Mouse (Mus musculus): ENCODE measurements around the gene Psmd1. TPM values are rescaled to one million over a fixed set of nuclear protein-coding genes. Genes with fewer than 3 reads are reported as not detected.

Gene Psmd1
- polyA plus RNA-seq, 1 experiment from 2014 or later, result 72.8 TPM

GRCm38 (mm10) chr1:86054943-86055342 is 9.2 kb upstream of the Psmd1 start:
- Histone ChIP-seq H3K9ac (ENCODE audit: low read depth, low read length) (no peak overlapping the region), H3K4me2 (replicated peaks; ENCODE audit: low read depth) (no peak overlapping the region), H3K9me3 (ENCODE audit: control insufficient read depth) (no peaks in the 10 kb centered on the region), H3K27ac (ENCODE audit: low read depth, low read length) (no peak overlapping the region), H3K27me3 (replicated peaks; ENCODE audit: control insufficient read depth, insufficient read depth, low read length) (no peaks in the 10 kb centered on the region), H3K4me1 (replicated peaks; ENCODE audit: control insufficient read depth, insufficient read depth, low read length) (0 out of 2 replicates have a peak, but pooled peaks cover 7% of the 10 kb centered on the region), H3K4me3 (ENCODE audit: low read depth, low read length) (no peak overlapping the region), H3K36me3 (ENCODE audit: control insufficient read depth, insufficient read depth) (no peaks in the 10 kb centered on the region)
- ATAC-seq, result no peak
- 41% methylated on average over 3 of the region's 3 CpGs for WGBS
- no peak for TF ChIP-seq CTCF (IDR thresholded peaks at IDR 0.05; ENCODE audit: low read depth)

GRCm38 (mm10) chr1:86056284-86056683 is 7.9 kb upstream of the Psmd1 start:
- Histone ChIP-seq H3K4me3 (ENCODE audit: low read depth, low read length) (no peak overlapping the region), H3K27ac (ENCODE audit: low read depth, low read length) (0 out of 2 replicates have a peak overlapping the region, but pooled peaks have one; percentile 5), H3K27me3 (replicated peaks; ENCODE audit: control insufficient read depth, insufficient read depth, low read length) (no peaks in the 10 kb centered on the region), H3K4me2 (replicated peaks; ENCODE audit: low read depth) (no peak overlapping the region), H3K4me1 (replicated peaks; ENCODE audit: control insufficient read depth, insufficient read depth, low read length) (0 out of 2 replicates have a peak, but pooled peaks cover 7% of the 10 kb centered on the region), H3K36me3 (ENCODE audit: control insufficient read depth, insufficient read depth) (no peaks in the 10 kb centered on the region), H3K9me3 (ENCODE audit: control insufficient read depth) (no peaks in the 10 kb centered on the region), H3K9ac (ENCODE audit: low read depth, low read length) (no peak overlapping the region)
- TF ChIP-seq CTCF (IDR thresholded peaks at IDR 0.05; ENCODE audit: low read depth), result no peak
- 51% methylated on average over 4 of the region's 4 CpGs for WGBS
- peak; percentile 65 for ATAC-seq

- H3K27me3 ChIP-seq (replicated peaks; ENCODE audit: control insufficient read depth, insufficient read depth, low read length), result no peaks in the 10 kb centered on the region
- no peak overlapping the region; the same call in 1 of the 2 replicates for H3K27ac ChIP-seq (ENCODE audit: low read depth, low read length)
- 11% methylated on average over 21 of the region's 21 CpGs for WGBS
- H3K4me3 ChIP-seq (ENCODE audit: low read depth, low read length), result peak overlapping the region; percentile 32
- no peaks in the 10 kb centered on the region for H3K36me3 ChIP-seq (ENCODE audit: control insufficient read depth, insufficient read depth)
- H3K9ac ChIP-seq (ENCODE audit: low read depth, low read length), result peak overlapping the region; percentile 32; the same call in 1 of the 2 replicates
- peak; percentile 65 for ATAC-seq
- TF ChIP-seq CTCF (IDR thresholded peaks at IDR 0.05; ENCODE audit: low read depth), result peak; percentile 96
- H3K4me1 ChIP-seq (replicated peaks; ENCODE audit: control insufficient read depth, insufficient read depth, low read length), result 0 out of 2 replicates have a peak, but pooled peaks cover 7% of the 10 kb centered on the region
- no peaks in the 10 kb centered on the region for H3K9me3 ChIP-seq (ENCODE audit: control insufficient read depth)
- peak overlapping the region; percentile 71 for H3K4me2 ChIP-seq (replicated peaks; ENCODE audit: low read depth)
Measured at GRCm38 (mm10) chr1:86058856-86059769, 5.1 kb upstream of the Psmd1 start.

GRCm38 (mm10) chr1:86062523-86062922 is 1.7 kb upstream of the Psmd1 start:
- Histone ChIP-seq H3K4me2 (replicated peaks; ENCODE audit: low read depth) (no peak overlapping the region), H3K9ac (ENCODE audit: low read depth, low read length) (no peak overlapping the region), H3K27me3 (replicated peaks; ENCODE audit: control insufficient read depth, insufficient read depth, low read length) (no peaks in the 10 kb centered on the region), H3K4me3 (ENCODE audit: low read depth, low read length) (no peak overlapping the region), H3K36me3 (ENCODE audit: control insufficient read depth, insufficient read depth) (no peaks in the 10 kb centered on the region), H3K27ac (ENCODE audit: low read depth, low read length) (no peak overlapping the region), H3K9me3 (ENCODE audit: control insufficient read depth) (no peaks in the 10 kb centered on the region), H3K4me1 (replicated peaks; ENCODE audit: control insufficient read depth, insufficient read depth, low read length) (no peaks in the 10 kb centered on the region)
- peak; percentile 54 for TF ChIP-seq CTCF (IDR thresholded peaks at IDR 0.05; ENCODE audit: low read depth)
- 77% methylated on average over 6 of the region's 6 CpGs for WGBS
- no peak for ATAC-seq

GRCm38 (mm10) chr1:86076565-86076964 is 12.4 kb downstream of the Psmd1 start:
- Histone ChIP-seq H3K4me1 (replicated peaks; ENCODE audit: control insufficient read depth, insufficient read depth, low read length) (no peaks in the 10 kb centered on the region), H3K4me2 (replicated peaks; ENCODE audit: low read depth) (no peak overlapping the region), H3K9me3 (ENCODE audit: control insufficient read depth) (no peaks in the 10 kb centered on the region), H3K36me3 (ENCODE audit: control insufficient read depth, insufficient read depth) (peaks cover 69% of the 10 kb centered on the region), H3K9ac (ENCODE audit: low read depth, low read length) (no peak overlapping the region), H3K4me3 (ENCODE audit: low read depth, low read length) (no peak overlapping the region), H3K27ac (ENCODE audit: low read depth, low read length) (no peak overlapping the region), H3K27me3 (replicated peaks; ENCODE audit: control insufficient read depth, insufficient read depth, low read length) (no peaks in the 10 kb centered on the region)
- no peak for TF ChIP-seq CTCF (IDR thresholded peaks at IDR 0.05; ENCODE audit: low read depth)
- WGBS, result 95% methylated on average over 2 of the region's 2 CpGs
- ATAC-seq, result no peak

- no peak for ATAC-seq
- no peaks in the 10 kb centered on the region for H3K27me3 ChIP-seq (replicated peaks; ENCODE audit: control insufficient read depth, insufficient read depth, low read length)
- no peak overlapping the region for H3K4me3 ChIP-seq (ENCODE audit: low read depth, low read length)
- TF ChIP-seq CTCF (IDR thresholded peaks at IDR 0.05; ENCODE audit: low read depth), result peak; percentile 24; the same call in 1 of the 2 replicates
- no peaks in the 10 kb centered on the region for H3K4me1 ChIP-seq (replicated peaks; ENCODE audit: control insufficient read depth, insufficient read depth, low read length)
- H3K9ac ChIP-seq (ENCODE audit: low read depth, low read length), result no peak overlapping the region
- no peaks in the 10 kb centered on the region for H3K9me3 ChIP-seq (ENCODE audit: control insufficient read depth)
- no peak overlapping the region for H3K4me2 ChIP-seq (replicated peaks; ENCODE audit: low read depth)
- WGBS, result 78% methylated on average over 7 of the region's 7 CpGs
- no peak overlapping the region for H3K27ac ChIP-seq (ENCODE audit: low read depth, low read length)
- H3K36me3 ChIP-seq (ENCODE audit: control insufficient read depth, insufficient read depth), result peaks cover 54% of the 10 kb centered on the region
Measured at GRCm38 (mm10) chr1:86094413-86094812, 30.2 kb downstream of the Psmd1 start.
